Mouse (Mus musculus) liver, postnatal 0 days (tissue): ENCODE measurements at regions not wholly inside any gene's neighbourhood (a gene's known extent, or its start where the extent isn't known, plus 50 kb on each side); places are given as distances from the start of the nearest gene placed in this dataset.

ENCODE experiments used
- ATAC-seq: fragments of 200-750 bp; cut with Nextera tagmentation; 2 replicates; pipeline ENCODE4 v1.8.0; 2017; ENCODE audit warnings: mild to moderate bottlenecking, moderate library complexity
- DNase-seq: peaks from one replicate; pipeline ENCODE4 v3.0.0-alpha.2; 2016
- H3K27ac ChIP-seq: fragments of 300-500 bp; sonication (generic); 2 replicates; pipeline ENCODE4 v1.5.1; 2014; ENCODE audit warnings: antibody characterized with exemption, moderate library complexity, mild to moderate bottlenecking, low read depth
- H3K27me3 ChIP-seq: fragments of 300-500 bp; sonication (generic); 2 replicates; pipeline ENCODE4 v1.6.1; 2014; ENCODE audit warnings: low read length, control low read depth, mixed read lengths; ENCODE audit not compliant: insufficient read depth
- H3K36me3 ChIP-seq: fragments of 300-500 bp; sonication (generic); replicated peaks from 2 replicates; pipeline ENCODE4 v1.6.1; 2014; ENCODE audit warnings: mild to moderate bottlenecking, control low read depth, low read length, moderate library complexity, mixed read lengths; ENCODE audit not compliant: insufficient read depth
- H3K4me1 ChIP-seq: fragments of 300-500 bp; sonication (generic); 2 replicates; pipeline ENCODE4 v1.6.1; 2014; ENCODE audit warnings: antibody characterized with exemption, mild to moderate bottlenecking, control low read depth; ENCODE audit not compliant: insufficient read depth
- H3K4me2 ChIP-seq: fragments of 300-500 bp; sonication (generic); 2 replicates; pipeline ENCODE4 v1.6.1; 2014; ENCODE audit warnings: low read depth, mild to moderate bottlenecking, low read length, moderate library complexity, mixed read lengths
- H3K4me3 ChIP-seq: fragments of 300-500 bp; sonication (generic); 2 replicates; pipeline ENCODE4 v1.5.1; 2014; ENCODE audit warnings: low read depth, low read length
- H3K9ac ChIP-seq: fragments of 300-500 bp; sonication (generic); replicated peaks from 2 replicates; pipeline ENCODE4 v1.6.1; 2014; ENCODE audit warnings: mild to moderate bottlenecking, moderate library complexity
- H3K9me3 ChIP-seq: fragments of 300-500 bp; sonication (generic); 2 replicates; pipeline ENCODE4 v1.6.1; 2016; ENCODE audit warnings: mild to moderate bottlenecking, control low read depth, low read length, mixed read lengths
- CTCF ChIP-seq: sonication (generic); IDR thresholded peaks from 2 replicates; pipeline ENCODE4 v1.5.1; 2016; ENCODE audit warnings: antibody characterized with exemption, low read depth
- EP300 ChIP-seq: IDR thresholded peaks from 2 replicates; pipeline ENCODE4 v1.6.1; 2016; ENCODE audit warnings: antibody characterized with exemption, low read depth, mild to moderate bottlenecking
- WGBS: fragments of 180-500 bp; shearing (Covaris S2); extraction: QIAGEN DNeasy Blood & Tissue Kit; methylation state at CpG from one replicate; pipeline ENCODE4 v1.1.7; 2014; ENCODE audit not compliant: insufficient replicate concordance; 5-methylcytosine and 5-hydroxymethylcytosine counted together

- H3K36me3 ChIP-seq, result no peaks in the 10 kb centered on the region
- 95% methylated on average over 1 of the region's 1 CpGs for WGBS
- no peaks in the 10 kb centered on the region for H3K4me1 ChIP-seq
- ATAC-seq, result no peak
- H3K4me2 ChIP-seq, result no peak overlapping the region
- no peaks in the 10 kb centered on the region for H3K27me3 ChIP-seq
- no peak overlapping the region for H3K4me3 ChIP-seq
- TF ChIP-seq EP300 (no peak), CTCF (no peak)
- no peaks in the 10 kb centered on the region for H3K9me3 ChIP-seq
- no peak overlapping the region for H3K9ac ChIP-seq
- DNase-seq, result no peak
- no peak overlapping the region for H3K27ac ChIP-seq
These were observed 505.4 kb upstream of the Fbxo33 start for GRCm38 (mm10) chr12:59724951-59725350.

- Histone ChIP-seq H3K4me3 (no peak overlapping the region), H3K27me3 (no peaks in the 10 kb centered on the region), H3K9ac (no peak overlapping the region), H3K4me2 (no peak overlapping the region), H3K9me3 (no peaks in the 10 kb centered on the region), H3K4me1 (no peaks in the 10 kb centered on the region), H3K36me3 (no peaks in the 10 kb centered on the region), H3K27ac (no peak overlapping the region)
- TF ChIP-seq CTCF (no peak), EP300 (no peak)
- DNase-seq, result no peak
- ATAC-seq, result no peak
- 57% methylated on average over 6 of the region's 6 CpGs for WGBS
These were observed 503.1 kb upstream of the Fbxo33 start for GRCm38 (mm10) chr12:59722471-59723182.

- H3K4me3 ChIP-seq, result no peak overlapping the region
- ATAC-seq, result no peak
- WGBS, result 70% methylated on average over 3 of the region's 3 CpGs
- H3K4me1 ChIP-seq, result no peaks in the 10 kb centered on the region
- no peaks in the 10 kb centered on the region for H3K36me3 ChIP-seq
- H3K9ac ChIP-seq, result no peak overlapping the region
- DNase-seq, result no peak
- no peak overlapping the region for H3K27ac ChIP-seq
- H3K4me2 ChIP-seq, result no peak overlapping the region
- no peaks in the 10 kb centered on the region for H3K27me3 ChIP-seq
- TF ChIP-seq EP300 (no peak), CTCF (no peak)
- H3K9me3 ChIP-seq, result no peaks in the 10 kb centered on the region
These were observed 493.7 kb upstream of the Fbxo33 start for GRCm38 (mm10) chr12:59713216-59713615.

- DNase-seq, result no peak
- Histone ChIP-seq H3K9me3 (no peaks in the 10 kb centered on the region), H3K9ac (no peak overlapping the region), H3K27ac (no peak overlapping the region), H3K4me1 (no peaks in the 10 kb centered on the region), H3K4me3 (no peak overlapping the region), H3K4me2 (no peak overlapping the region), H3K27me3 (no peaks in the 10 kb centered on the region), H3K36me3 (no peaks in the 10 kb centered on the region)
- TF ChIP-seq CTCF, result no peak
- WGBS, result 59% methylated on average over 2 of the region's 2 CpGs
- no peak for ATAC-seq
These were observed 463.7 kb upstream of the Fbxo33 start for GRCm38 (mm10) chr12:59683235-59683634.

GRCm38 (mm10) chr12:59663161-59663560 is 443.6 kb upstream of the Fbxo33 start:
- Histone ChIP-seq H3K4me1 (no peaks in the 10 kb centered on the region), H3K27me3 (no peaks in the 10 kb centered on the region), H3K9me3 (no peaks in the 10 kb centered on the region), H3K4me3 (no peak overlapping the region), H3K27ac (no peak overlapping the region), H3K9ac (no peak overlapping the region), H3K4me2 (no peak overlapping the region), H3K36me3 (no peaks in the 10 kb centered on the region)
- no peak for TF ChIP-seq CTCF
- no peak for TF ChIP-seq EP300
- no peak for DNase-seq
- ATAC-seq, result no peak

GRCm38 (mm10) chr12:59630678-59631077 is 411.2 kb upstream of the Fbxo33 start:
- Histone ChIP-seq H3K4me2 (no peak overlapping the region), H3K9me3 (no peaks in the 10 kb centered on the region), H3K9ac (no peak overlapping the region), H3K4me3 (no peak overlapping the region), H3K27ac (no peak overlapping the region), H3K4me1 (no peaks in the 10 kb centered on the region), H3K27me3 (no peaks in the 10 kb centered on the region), H3K36me3 (no peaks in the 10 kb centered on the region)
- ATAC-seq (no peak), DNase-seq (no peak)
- 62% methylated on average over 1 of the region's 1 CpGs for WGBS
- TF ChIP-seq CTCF (no peak), EP300 (no peak)

GRCm38 (mm10) chr12:59623147-59623546 is 403.6 kb upstream of the Fbxo33 start:
- 55% methylated on average over 3 of the region's 3 CpGs for WGBS
- Histone ChIP-seq H3K27me3 (no peaks in the 10 kb centered on the region), H3K9ac (no peak overlapping the region), H3K9me3 (no peaks in the 10 kb centered on the region), H3K4me3 (no peak overlapping the region), H3K27ac (no peak overlapping the region), H3K36me3 (no peaks in the 10 kb centered on the region), H3K4me2 (no peak overlapping the region), H3K4me1 (no peaks in the 10 kb centered on the region)
- TF ChIP-seq CTCF (no peak), EP300 (no peak)
- ATAC-seq, result no peak
- no peak for DNase-seq
